Comparison of ENCODE assay signal across 13 mouse cellular contexts in the genomic region with DNA sequence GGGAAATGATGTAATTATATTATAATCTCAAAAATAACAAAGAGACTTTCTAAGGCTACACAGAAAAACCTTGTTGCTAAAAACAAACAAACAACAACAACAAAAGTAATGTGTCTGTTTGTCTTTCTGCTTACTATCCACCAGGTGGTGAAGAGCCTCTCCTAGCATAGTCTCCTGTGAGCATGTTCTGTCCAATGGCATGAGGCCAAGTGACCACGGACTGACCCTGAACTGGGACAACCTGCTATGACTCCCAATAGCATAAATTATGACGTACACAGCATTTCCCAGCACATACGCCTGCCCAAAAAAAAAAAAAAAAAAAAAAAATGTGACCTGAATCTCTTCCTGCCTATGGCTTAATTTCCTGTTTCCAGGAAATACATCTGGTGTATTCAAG. TPM values are rescaled to one million over a fixed set of nuclear protein-coding genes. Genes with fewer than 3 reads are reported as not detected.
DNase-seq lines count a peak whose midpoint lies in the region; ATAC-seq and TF ChIP-seq lines count a peak whose summit lies in the region.
"Had no signal": no experiment of that assay in that cellular context is flagged by ENCODE, and none has a peak within 500 bp of the region (broad histone marks: within the 10 kb centered on the region; RNA-seq: fewer than 3 reads in every experiment).

No protein-coding gene starts in this region.

- no peak overlapping the region for H3K4me2 ChIP-seq in heart, embryonic 11.5 days
- H3K4me2 ChIP-seq: lung, embryonic 15.5 days had no signal

- H3K36me3 ChIP-seq in heart, embryonic 11.5 days (ENCODE audit: control insufficient read depth, insufficient read depth, low read length): no peaks in the 10 kb centered on the region
- no peaks in the 10 kb centered on the region for H3K36me3 ChIP-seq in thymus, adult 2 months (ENCODE audit: control insufficient read depth, insufficient read depth, low read length)
- H3K36me3 ChIP-seq: lung, embryonic 15.5 days had no signal

- H3K27ac ChIP-seq in heart, embryonic 11.5 days (ENCODE audit: low read depth, low read length): no peak overlapping the region
- no peak overlapping the region for H3K27ac ChIP-seq in thymus, adult 2 months (ENCODE audit: control insufficient read depth, insufficient read depth, low read length)
- H3K27ac ChIP-seq: left cerebral cortex, adult 2 months; lung, embryonic 15.5 days had no signal

- H3K27me3 ChIP-seq in heart, embryonic 11.5 days (ENCODE audit: control insufficient read depth, insufficient read depth, low read length): no peaks in the 10 kb centered on the region
- no peaks in the 10 kb centered on the region for H3K27me3 ChIP-seq in thymus, adult 2 months (ENCODE audit: control insufficient read depth, insufficient read depth, low read length)
- H3K27me3 ChIP-seq: lung, embryonic 15.5 days had no signal

- H3K4me1 ChIP-seq in heart, embryonic 11.5 days (ENCODE audit: control insufficient read depth, insufficient read depth, low read length): no peaks in the 10 kb centered on the region
- no peaks in the 10 kb centered on the region for H3K4me1 ChIP-seq in thymus, adult 2 months (replicated peaks; ENCODE audit: control insufficient read depth, insufficient read depth, low read length)
- H3K4me1 ChIP-seq: lung, embryonic 15.5 days had no signal

- no peak overlapping the region for H3K4me3 ChIP-seq in heart, embryonic 11.5 days (ENCODE audit: low read depth, low read length)
- H3K4me3 ChIP-seq in thymus, adult 2 months (ENCODE audit: control insufficient read depth, insufficient read depth, low read length): no peak overlapping the region
- H3K4me3 ChIP-seq: erythroblast, embryonic 14.5 days; left cerebral cortex, adult 2 months; lung, embryonic 15.5 days had no signal

- H3K9me3 ChIP-seq in heart, embryonic 11.5 days (replicated peaks; ENCODE audit: control insufficient read depth, low read length): no peaks in the 10 kb centered on the region
- H3K9me3 ChIP-seq: lung, embryonic 15.5 days had no signal

- no peak for ATAC-seq in heart, embryonic 11.5 days (replicated peaks; ENCODE audit: insufficient number of reproducible peaks, low FRiP score, low TSS enrichment)

- no peak overlapping the region for H3K9ac ChIP-seq in heart, embryonic 11.5 days (ENCODE audit: low read depth, low read length)
- H3K9ac ChIP-seq: lung, embryonic 15.5 days had no signal

- DNase-seq in heart, adult 18-20 months: peak; percentile 23 to 32
- peak; percentile 13 for DNase-seq in 3T3-L1 (ENCODE audit: low read depth, low spot score)
- DNase-seq in adrenal gland, adult 8-10 months: peak; percentile 85
- peak; percentile 86 to 87 for DNase-seq in kidney, postnatal 25 days
- DNase-seq in yolk sac, embryonic 10.5 days (ENCODE audit: low spot score): no peak
- no peak for DNase-seq in thymus, adult 2 months
- no peak for DNase-seq in thymus, postnatal 0 days (ENCODE audit: low spot score)
- DNase-seq: cerebellum, adult 8-10 months had no signal

- 74% methylated on average over 3 of the region's 3 CpGs for WGBS in heart, embryonic 11.5 days (ENCODE audit: insufficient replicate concordance)
- 85% methylated on average over 3 of the region's 3 CpGs for whole genome bisulfite sequencing in thymus, adult 2 months

- TF ChIP-seq CTCF in thymus, adult 2 months (IDR thresholded peaks at IDR 0.05; ENCODE audit: borderline replicate concordance, control insufficient read depth, extremely low read depth, insufficient read depth, low read length, poor library complexity): no peak

- no peak for TF ChIP-seq POLR2A in thymus, adult 2 months (IDR thresholded peaks at IDR 0.05; ENCODE audit: control insufficient read depth, extremely low read depth, insufficient read depth, low read length, poor library complexity)

RNA-seq across cellular contexts. Expression of a gene that starts 35.0 kb away (rescaled TPM):
- 10 to 100 TPM; 30.0 to 39.3 TPM for total RNA-seq in heart, adult 18-20 months (2021)
- 4.5 and 5.1 TPM in 2 replicates for polyA plus RNA-seq in heart, embryonic 11.5 days (2014; fragmentation: Nextera tagmentation; extraction: Ambion mirVana)
- total RNA-seq in adrenal gland, adult 8-10 months (2022): 1 to 10 TPM; 5.4 to 9.8 (median 7.2) TPM
- polyA plus RNA-seq in thymus, adult 2 months (2012; rRNA removed): 3.8 and 7.0 TPM in 2 replicates
- 3.4 and 5.2 TPM in 2 replicates for polyA plus RNA-seq in thymus, postnatal 0 days (2015; fragmentation: Nextera tagmentation; extraction: Ambion mirVana)
- polyA plus RNA-seq: erythroblast, embryonic 14.5 days; testis, adult 2 months had no signal

RNA-seq across cellular contexts. Expression of a gene that starts 35.0 kb away (rescaled TPM):
- 1 to 10 TPM; 8.1 to 8.6 TPM for total RNA-seq in heart, adult 18-20 months (2021)
- 0.93 and 1.2 TPM in 2 replicates for polyA plus RNA-seq in heart, embryonic 11.5 days (2014; fragmentation: Nextera tagmentation; extraction: Ambion mirVana)
- total RNA-seq in adrenal gland, adult 8-10 months (2022): 1 to 10 TPM; 1.9 to 3.7 (median 2.8) TPM
- 0.37 and 0.96 TPM in 2 replicates for polyA plus RNA-seq in thymus, adult 2 months (2012; rRNA removed)
- polyA plus RNA-seq in thymus, postnatal 0 days (2015; fragmentation: Nextera tagmentation; extraction: Ambion mirVana): 1.6 and 1.7 TPM in 2 replicates

RNA-seq across cellular contexts. Expression of a gene that starts 48.6 kb away (rescaled TPM):
- total RNA-seq in heart, adult 18-20 months (2021): 10 to 100 TPM; 15.4 to 18.2 TPM
- 13.8 and 14.6 TPM in 2 replicates for polyA plus RNA-seq in heart, embryonic 11.5 days (2014; fragmentation: Nextera tagmentation; extraction: Ambion mirVana)
- 10 to 100 TPM; 14.3 to 26.2 (median 18.1) TPM for total RNA-seq in adrenal gland, adult 8-10 months (2022)
- 8.7 and 10.4 TPM in 2 replicates for polyA plus RNA-seq in thymus, adult 2 months (2012; rRNA removed)
- polyA plus RNA-seq in thymus, postnatal 0 days (2015; fragmentation: Nextera tagmentation; extraction: Ambion mirVana): 2.5 and 3.5 TPM in 2 replicates

Comparison
In these comparisons a context has a peak if more than half of its experiments do, and no peak if none do; other contexts are left out.
1. DNase-seq: peak in heart, adult 18-20 months (2 of 2), 3T3-L1 (single experiment), adrenal gland, adult 8-10 months (single experiment) and kidney, postnatal 25 days (2 of 2); none in yolk sac, embryonic 10.5 days (single experiment), thymus, adult 2 months (single experiment) and thymus, postnatal 0 days (single experiment).